Mouse (Mus musculus) testis, postnatal 14 days (tissue): ENCODE data around the gene Ncln.
A peak's percentile ranks its signal among the peaks of the same experiment; 100 is the strongest.

Experiments
- DNase-seq: peaks from one replicate; pipeline ENCODE4 v3.0.0; 2021; ENCODE audit warnings: low spot score

Gene Ncln

GRCm38 (mm10) chr10:81488081-81488480 is 8.1 kb downstream of the Ncln start:
- DNase-seq = no peak

- no peak for DNase-seq
These were observed 9.7 kb downstream of the Ncln start for GRCm38 (mm10) chr10:81486496-81486895.

DNA sequence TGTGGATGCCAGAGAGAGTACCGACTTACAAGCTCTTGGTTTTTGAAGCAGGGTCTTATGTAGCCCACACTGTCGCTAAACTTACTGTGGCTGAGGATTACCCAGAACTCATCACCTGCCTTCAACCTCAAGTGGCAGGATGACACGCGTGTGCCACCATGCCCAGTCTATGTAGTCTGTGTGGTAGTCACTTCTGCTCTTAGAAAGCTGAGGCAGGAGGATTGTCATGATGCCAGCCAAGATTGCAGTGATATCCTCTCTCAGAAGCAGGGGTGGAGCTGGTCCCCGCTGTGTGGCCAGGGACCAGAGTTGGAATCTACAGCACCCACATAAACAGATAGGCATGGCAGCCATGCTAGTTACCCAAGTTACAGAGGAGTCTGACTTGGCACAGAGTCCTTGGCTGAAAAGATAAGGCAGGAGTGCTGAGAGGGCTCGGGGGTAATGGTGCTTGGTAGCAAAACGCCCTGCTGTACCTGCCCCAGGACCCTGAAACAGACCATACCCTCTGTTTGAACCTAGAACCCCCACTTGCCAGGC is 10.6 kb downstream of the Ncln start:
- DNase-seq = no peak

GRCm38 (mm10) chr10:81485060-81485449 is 11.1 kb downstream of the Ncln start:
- no peak for DNase-seq

- DNase-seq = no peak
These were observed 11.6 kb downstream of the Ncln start for GRCm38 (mm10) chr10:81484441-81485059.

DNA sequence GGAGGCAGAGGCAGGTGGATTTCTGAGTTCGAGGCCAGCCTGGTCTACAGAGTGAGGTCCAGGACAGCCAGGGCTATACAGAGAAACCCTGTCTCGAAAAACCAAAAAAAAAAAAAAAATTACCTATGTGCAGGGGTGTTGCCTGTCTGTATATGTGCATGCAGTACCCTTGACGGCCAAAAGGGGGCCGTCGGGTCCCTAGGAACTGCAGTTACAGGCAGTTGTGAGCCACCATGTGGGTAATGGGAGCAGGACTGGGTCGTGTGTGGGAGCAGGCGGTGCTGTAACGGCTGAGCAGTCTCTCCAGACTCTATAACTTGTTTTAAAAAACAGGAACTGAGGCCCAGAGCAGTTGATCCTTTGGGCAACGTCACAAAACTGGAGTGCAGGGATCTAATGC is 12.2 kb downstream of the Ncln start:
- no peak for DNase-seq

DNA sequence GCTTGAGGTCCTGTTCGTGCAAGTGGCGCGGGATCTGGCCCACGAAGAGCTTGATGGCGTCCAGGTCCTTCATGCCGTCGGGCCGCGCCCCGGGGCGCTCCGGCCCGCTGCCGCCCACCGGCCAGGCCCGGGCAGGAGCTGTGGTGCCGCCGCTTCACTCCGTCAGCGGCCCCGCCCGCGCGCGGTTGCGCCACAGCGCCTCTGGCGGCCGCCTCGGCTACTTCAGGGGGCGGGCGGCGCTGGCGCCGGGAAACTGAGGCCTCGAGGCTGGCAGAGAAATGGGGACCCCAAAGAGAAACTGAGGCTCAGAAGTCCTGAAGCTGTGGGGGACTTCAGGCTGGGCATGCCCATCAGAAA is 13.7 kb downstream of the Ncln start, which contains the start of gene Celf5:
Celf5 (minus strand) TSS at position 177 of the 357 bp plus-strand sequence.
- DNase-seq = no peak

GRCm38 (mm10) chr10:81481605-81482532 is 14.3 kb downstream of the Ncln start:
- DNase-seq = no peak

DNA sequence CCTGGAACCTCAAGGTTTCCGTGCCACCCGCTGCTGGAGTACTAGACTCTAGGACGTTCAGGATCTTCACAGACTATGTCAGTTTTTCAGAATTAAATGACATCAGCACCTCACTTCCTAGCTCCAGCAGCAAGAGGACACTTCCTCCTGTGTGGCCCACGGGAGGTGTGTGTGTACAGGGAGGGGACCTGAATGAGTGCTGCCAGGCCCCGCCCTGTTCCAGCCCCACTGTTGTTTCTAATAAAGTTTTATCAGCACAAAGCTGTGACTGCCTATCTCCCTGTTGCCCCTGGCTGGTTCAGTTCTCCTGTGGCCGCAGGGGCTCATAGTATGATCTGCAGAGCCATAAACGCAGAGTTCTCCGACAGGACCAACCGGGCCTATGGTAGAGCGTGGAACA is 21.7 kb downstream of the Ncln start:
- DNase-seq = no peak

DNA sequence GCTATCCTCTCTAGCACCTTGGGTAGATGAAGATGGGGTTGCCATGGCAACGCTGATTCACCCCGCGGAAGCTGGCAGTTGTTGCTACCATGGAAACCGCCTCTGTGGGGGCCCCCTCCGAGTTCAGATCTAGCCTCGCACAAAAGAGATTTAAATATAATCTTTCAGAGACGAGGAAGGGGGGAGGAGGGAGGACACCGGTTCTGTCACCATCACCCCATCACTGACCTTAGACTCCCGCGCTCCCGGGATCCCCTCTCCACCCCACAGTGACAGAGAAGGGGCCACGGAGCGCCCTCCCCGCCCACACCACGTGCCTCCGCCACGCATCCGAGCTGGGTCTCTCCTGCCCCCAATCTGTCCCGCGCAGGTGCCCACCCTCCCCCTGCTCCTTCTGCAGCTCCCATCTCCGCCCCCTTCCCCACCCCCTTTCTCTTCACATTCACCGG is 23.2 kb downstream of the Ncln start:
- no peak for DNase-seq

DNA sequence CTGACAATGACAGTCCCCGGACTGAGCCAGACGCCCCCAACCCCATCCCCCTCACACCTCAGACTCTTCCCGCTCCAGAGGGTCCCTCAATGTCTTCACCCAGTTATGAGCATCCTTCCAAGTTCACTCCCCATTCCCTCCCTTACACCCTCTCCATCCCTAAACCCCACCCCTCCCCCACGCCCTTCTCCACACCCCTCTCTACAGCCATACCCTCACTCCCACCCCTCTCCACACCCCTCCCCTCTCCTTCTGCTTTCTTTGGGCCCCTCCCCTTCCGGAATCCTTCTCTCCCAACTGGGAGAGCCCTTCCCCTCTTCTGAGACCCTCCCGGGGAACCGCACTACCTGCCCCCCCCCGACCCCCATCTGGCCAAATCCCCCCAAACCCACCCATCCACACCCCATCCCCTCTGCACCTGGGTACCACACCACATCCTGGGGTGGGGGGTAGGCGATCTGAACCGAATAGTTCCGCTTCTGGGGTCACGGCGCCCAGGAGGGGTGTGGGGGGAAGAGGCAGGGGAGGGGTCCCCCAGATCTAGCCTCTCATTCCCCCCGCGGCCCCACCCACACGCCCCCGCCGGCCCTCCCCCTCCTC is 23.7 kb downstream of the Ncln start:
- no peak for DNase-seq

- no peak for DNase-seq
These were observed 25.7 kb downstream of the Ncln start for GRCm38 (mm10) chr10:81470454-81470853.

- no peak for DNase-seq
These were observed 26.9 kb downstream of the Ncln start for GRCm38 (mm10) chr10:81469253-81469652.

DNA sequence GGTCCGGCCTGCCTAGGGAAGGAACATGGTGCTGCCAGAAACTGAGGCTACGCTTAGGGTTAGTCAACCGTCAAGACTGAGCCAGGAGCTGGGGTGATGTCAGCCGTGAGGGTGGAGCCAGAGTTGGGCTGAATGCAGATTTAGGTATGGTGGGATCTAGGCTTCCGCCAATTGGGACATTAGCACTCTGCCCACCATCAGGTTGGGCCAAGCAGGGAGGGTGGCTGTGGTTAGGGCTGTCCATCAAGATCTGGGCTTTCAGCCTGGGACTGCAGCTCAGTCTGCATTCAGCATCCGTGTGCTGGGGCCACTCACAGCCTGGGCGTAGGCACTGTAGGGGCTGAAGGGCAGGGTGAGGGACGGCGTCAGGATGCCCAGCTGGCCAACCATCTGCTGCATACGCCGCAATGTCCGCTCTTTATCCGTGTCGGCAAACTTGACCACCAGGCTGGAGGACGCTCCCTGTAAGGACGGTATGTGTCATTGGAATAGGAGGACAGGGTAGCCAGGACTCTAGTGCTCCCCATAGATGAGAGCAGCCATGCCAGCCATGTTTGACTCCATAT is 28.4 kb downstream of the Ncln start:
- no peak for DNase-seq

- DNase-seq = no peak
These were observed 29.3 kb downstream of the Ncln start for GRCm38 (mm10) chr10:81466881-81467280.

DNA sequence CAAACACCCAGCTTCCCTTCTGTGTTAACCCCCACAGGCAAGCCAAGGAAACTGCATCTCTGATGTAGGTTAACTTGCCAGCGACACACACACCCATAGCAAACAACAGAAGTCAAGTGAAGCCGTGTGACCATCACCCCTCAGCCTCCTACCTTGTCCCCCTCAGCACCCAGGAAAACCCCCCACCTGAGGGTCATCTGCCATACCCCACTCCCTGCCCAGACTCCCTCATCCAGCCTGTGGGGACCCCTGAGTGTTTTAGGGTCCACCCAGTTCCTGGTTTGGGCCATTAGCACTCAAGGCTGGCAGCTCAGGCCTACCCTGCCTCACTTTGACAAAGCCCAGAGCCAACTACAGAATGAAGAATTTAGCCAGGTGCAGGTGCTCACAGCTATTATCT is 30.1 kb downstream of the Ncln start:
- no peak for DNase-seq

DNA sequence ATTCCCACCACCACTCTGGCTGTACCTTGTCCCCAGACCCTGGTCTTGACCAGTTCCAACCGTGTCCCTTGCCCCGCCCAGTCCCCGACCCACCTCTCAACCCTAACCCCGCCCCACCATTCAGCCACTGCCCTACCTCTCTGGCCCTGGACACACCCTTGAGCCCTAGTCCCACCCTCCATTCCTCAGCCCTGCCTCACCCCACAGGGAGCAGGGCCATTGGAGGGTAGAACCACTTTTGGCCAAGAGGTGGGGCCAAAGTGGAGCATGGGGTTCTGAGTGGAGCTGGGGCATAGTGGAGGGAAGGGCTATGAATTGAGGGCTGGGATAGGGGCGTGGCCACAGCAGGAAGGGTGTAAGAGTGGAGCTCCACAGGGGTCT is 30.9 kb downstream of the Ncln start:
- peak; percentile 6 for DNase-seq

DNA sequence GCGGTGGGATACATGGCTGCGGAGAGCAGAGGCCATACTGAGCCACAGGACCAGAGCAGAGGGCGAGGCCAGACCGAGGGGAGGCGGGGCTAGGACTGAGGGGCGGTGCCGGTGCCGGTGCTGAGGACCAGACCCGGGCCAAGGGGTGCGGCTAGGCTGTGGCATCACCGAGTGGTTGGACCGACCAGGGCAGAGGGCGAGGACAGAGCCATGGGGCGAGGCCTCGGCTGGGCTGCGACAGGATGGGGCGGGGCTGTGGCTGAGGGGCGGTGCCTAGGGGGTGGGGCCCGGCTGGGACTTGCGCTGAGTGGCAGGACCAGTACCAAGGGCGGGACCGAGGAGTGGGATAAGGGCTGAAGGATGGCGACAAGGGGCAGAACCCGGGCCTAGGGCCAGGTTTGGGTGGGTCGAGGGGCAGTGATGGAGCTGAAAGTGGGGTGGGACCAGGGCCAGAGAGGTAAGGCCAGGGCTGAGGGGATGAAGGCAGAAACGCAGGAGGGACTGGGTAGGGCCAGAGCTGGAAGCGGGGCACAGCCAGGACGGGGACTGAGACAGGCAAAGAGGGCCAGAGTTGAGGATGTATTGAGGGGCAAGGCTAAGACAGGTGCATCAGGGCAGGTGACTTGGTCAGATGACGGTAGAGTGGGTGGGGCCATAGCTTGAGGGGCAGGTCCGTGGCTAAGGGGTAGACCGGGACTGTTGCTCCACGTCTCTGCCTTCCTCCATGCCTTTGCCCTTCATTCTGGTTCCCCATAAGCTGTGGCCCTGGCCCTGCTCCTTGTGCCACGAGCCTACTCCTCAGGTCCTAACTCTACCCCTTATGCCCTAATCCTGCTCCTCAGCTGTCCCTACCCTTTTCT is 31.6 kb downstream of the Ncln start:
- DNase-seq = peak; percentile 57

GRCm38 (mm10) chr10:81463531-81463930 is 32.7 kb downstream of the Ncln start:
- peak; percentile 5 for DNase-seq

DNA sequence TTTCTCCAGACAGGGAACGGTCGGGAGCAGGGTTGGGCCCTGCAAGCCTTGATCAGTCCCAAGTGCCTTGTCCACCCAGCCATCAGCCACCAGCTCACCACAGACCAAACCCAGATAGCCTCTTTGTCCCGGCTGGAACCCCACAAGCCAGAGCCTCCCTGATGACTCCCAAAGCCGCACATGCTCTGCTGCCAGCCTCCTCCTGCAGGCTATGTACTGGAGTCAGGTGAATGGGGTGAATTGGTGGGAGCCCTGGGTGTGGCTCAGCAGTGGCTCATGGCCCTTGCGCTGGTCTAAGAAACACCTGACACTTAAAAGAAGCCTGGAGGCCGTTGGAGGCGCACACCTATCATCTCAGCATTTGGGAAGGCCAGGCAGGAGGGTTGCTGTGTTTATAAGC is 33.3 kb downstream of the Ncln start:
- peak; percentile 3 for DNase-seq

GRCm38 (mm10) chr10:81462415-81462804 is 33.8 kb downstream of the Ncln start:
- peak; percentile 31 for DNase-seq
